Mouse (Mus musculus) kidney, embryonic 15.5 days (tissue): ENCODE measurements around the gene Fry. TPM values are rescaled to one million over a fixed set of nuclear protein-coding genes. Genes with fewer than 3 reads are reported as not detected.

ENCODE experiments used
- ATAC-seq: fragments of 200-750 bp; cut with Nextera tagmentation; replicated peaks from 2 replicates; pipeline ENCODE4 v1.8.0; 2017; ENCODE audit warnings: moderate TSS enrichment; ENCODE audit not compliant: low FRiP score
- H3K27ac ChIP-seq: fragments of 300-500 bp; sonication (generic); 2 replicates; pipeline ENCODE4 v1.5.1; 2015; ENCODE audit warnings: mild to moderate bottlenecking, inconsistent platforms
- H3K27me3 ChIP-seq: fragments of 300-500 bp; sonication (generic); 2 replicates; pipeline ENCODE4 v1.6.1; 2015; ENCODE audit warnings: inconsistent platforms
- H3K36me3 ChIP-seq: fragments of 300-500 bp; sonication (generic); 2 replicates; pipeline ENCODE4 v1.6.1; 2015; ENCODE audit warnings: inconsistent platforms
- H3K4me1 ChIP-seq: fragments of 300-500 bp; sonication (generic); 2 replicates; pipeline ENCODE4 v1.6.1; 2015; ENCODE audit warnings: inconsistent platforms
- H3K4me2 ChIP-seq: fragments of 300-500 bp; sonication (generic); 2 replicates; pipeline ENCODE4 v1.6.1; 2015; ENCODE audit warnings: moderate library complexity, mild to moderate bottlenecking, inconsistent platforms
- H3K4me3 ChIP-seq: fragments of 300-500 bp; sonication (generic); replicated peaks from 2 replicates; pipeline ENCODE4 v1.5.1; 2015; ENCODE audit warnings: mild to moderate bottlenecking, inconsistent platforms
- H3K9ac ChIP-seq: fragments of 300-500 bp; sonication (generic); 2 replicates; pipeline ENCODE4 v1.6.1; 2015; ENCODE audit warnings: mild to moderate bottlenecking, inconsistent platforms
- H3K9me3 ChIP-seq: fragments of 300-500 bp; sonication (generic); replicated peaks from 2 replicates; pipeline ENCODE4 v1.6.1; 2016; ENCODE audit warnings: inconsistent platforms
- WGBS: fragments of 180-500 bp; shearing (Covaris S2); methylation state at CpG from one replicate; pipeline ENCODE4 v1.1.7; 2015; ENCODE audit warnings: mixed read lengths; 5-methylcytosine and 5-hydroxymethylcytosine counted together
- polyA plus RNA-seq: library from polyadenylated mRNA; unstranded; fragments of >200 nt; fragmentation: Nextera tagmentation; extraction: Ambion mirVana; gene quantifications from 2 replicates; pipeline ENCODE4 v1.2.1, GENCODE M21; 2015

The Fry gene
- polyA plus RNA-seq, 1 experiment from 2014 or later: 8.3 TPM

DNA sequence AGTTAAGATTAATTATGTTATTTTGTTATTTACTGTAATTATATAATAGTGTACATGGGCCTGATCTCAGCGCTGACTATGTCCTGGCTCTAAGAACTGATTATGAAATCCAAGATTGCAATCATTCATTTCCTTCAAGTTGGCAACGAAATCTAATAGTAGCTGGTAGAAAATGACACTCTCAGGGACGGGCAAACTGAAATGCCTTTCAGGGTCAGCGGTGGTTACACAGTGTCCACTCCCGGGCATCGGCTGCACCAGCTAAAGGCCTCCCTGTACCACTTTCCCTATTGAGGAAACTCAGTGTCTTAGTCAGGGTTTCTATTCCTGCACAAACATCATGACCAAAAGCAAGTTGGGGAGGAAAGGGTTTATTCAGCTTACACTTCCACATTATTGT is 243.8 kb downstream of the Fry start:
- Histone ChIP-seq H3K36me3 (peaks cover 3% of the 10 kb centered on the region; the same call in 1 of the 2 replicates), H3K9me3 (no peaks in the 10 kb centered on the region), H3K4me1 (no peaks in the 10 kb centered on the region), H3K27ac (no peak overlapping the region), H3K4me3 (no peak overlapping the region), H3K9ac (no peak overlapping the region), H3K4me2 (no peak overlapping the region), H3K27me3 (no peaks in the 10 kb centered on the region)
- no peak for ATAC-seq
- WGBS: 74% methylated on average over 6 of the region's 6 CpGs

DNA sequence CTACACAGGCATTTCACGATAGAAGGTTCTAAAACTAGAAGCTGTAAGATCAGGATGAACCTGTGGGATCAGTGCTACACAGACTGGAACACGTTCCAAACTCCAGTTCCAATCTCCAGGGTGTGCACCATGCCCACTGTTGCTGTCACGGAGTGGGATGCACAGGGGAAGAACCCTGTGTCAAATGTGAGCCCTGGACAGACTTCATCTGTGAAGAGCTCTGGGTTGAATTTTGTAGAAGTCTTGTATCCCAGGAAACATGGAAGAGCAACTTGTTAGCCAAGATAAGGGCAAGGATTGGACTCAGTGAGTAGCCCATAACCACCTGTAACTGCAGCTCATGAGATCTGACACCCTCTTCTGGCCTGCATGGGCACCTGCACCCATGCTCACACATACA is 246.2 kb downstream of the Fry start:
- Histone ChIP-seq H3K36me3 (peaks cover 3% of the 10 kb centered on the region; the same call in 1 of the 2 replicates), H3K4me1 (no peaks in the 10 kb centered on the region), H3K27ac (no peak overlapping the region), H3K4me2 (no peak overlapping the region), H3K9ac (no peak overlapping the region), H3K4me3 (no peak overlapping the region), H3K9me3 (no peaks in the 10 kb centered on the region), H3K27me3 (no peaks in the 10 kb centered on the region)
- ATAC-seq: no peak
- WGBS: 92% methylated on average over 3 of the region's 3 CpGs

DNA sequence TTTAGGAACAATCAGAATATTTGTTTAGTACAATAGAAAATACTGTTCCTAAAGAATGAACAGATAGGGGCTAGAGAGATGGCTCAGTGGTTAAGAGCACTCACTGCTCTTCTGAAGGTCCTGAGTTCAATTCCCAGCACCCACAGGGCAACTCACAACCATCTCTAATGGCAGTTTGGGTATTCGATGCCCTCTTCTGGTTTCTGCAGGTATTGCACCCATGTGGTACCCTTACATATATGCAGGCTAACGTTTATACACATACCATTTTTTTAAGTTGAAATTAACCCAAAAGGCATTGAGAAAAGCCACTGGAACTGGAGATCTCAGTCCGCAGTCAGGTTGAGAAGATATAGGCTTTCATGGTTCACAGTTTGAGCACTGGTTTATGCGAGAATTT is 248.6 kb downstream of the Fry start:
- no peak for ATAC-seq
- H3K4me2 ChIP-seq: no peak overlapping the region

DNA sequence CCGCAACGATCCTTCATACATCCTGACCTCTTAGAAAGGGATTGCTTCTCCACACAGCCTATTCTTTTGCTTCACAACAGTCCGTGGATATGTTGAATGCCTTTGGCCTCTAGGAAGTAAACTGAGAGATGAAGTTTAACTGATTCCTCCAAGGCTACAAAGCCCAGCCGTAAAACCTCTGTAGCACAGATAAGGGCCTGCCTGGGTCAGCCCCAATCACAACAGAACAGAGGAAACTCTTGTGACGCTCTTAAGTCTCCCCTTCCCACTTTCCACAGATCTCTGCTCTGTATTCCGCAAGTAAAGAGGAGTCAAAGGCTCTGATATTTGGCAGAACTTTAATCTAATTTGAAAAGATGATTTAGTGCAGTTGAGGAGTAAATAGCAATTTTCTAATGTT is 251.8 kb downstream of the Fry start:
- Histone ChIP-seq H3K4me1 (no peaks in the 10 kb centered on the region), H3K9ac (no peak overlapping the region), H3K36me3 (no peaks in the 10 kb centered on the region), H3K9me3 (no peaks in the 10 kb centered on the region), H3K27me3 (no peaks in the 10 kb centered on the region), H3K27ac (no peak overlapping the region), H3K4me2 (no peak overlapping the region), H3K4me3 (no peak overlapping the region)
- ATAC-seq: no peak
- 59% methylated on average over 6 of the region's 6 CpGs for WGBS

More for the DNA sequence above, 248.6 kb downstream of the Fry start:
- Histone ChIP-seq H3K9ac (no peak overlapping the region), H3K9me3 (no peaks in the 10 kb centered on the region), H3K27ac (no peak overlapping the region), H3K4me3 (no peak overlapping the region), H3K36me3 (no peaks in the 10 kb centered on the region), H3K4me1 (no peaks in the 10 kb centered on the region), H3K27me3 (no peaks in the 10 kb centered on the region)
- 87% methylated on average over 4 of the region's 4 CpGs for WGBS

DNA sequence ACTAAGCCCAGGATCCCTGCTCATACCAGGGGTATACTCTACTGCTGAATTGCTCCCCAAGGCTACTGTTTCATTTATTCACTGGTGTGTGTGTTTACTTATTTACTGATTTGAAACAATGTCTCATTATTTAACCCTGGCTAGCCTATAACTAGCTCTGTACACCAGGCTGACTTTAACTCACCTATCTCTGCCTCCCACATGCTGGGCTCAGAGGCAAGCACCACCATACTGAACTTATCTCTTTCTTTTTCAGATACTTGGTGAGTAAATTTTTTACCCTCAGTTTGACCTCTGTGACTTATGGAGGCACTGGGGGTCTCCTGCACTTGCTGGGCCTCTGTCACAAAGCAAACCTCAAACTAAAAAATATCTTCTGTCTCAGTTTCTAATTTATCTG is 252.4 kb downstream of the Fry start:
- Histone ChIP-seq H3K9me3 (no peaks in the 10 kb centered on the region), H3K4me3 (no peak overlapping the region), H3K4me2 (no peak overlapping the region), H3K9ac (no peak overlapping the region), H3K27me3 (no peaks in the 10 kb centered on the region), H3K4me1 (no peaks in the 10 kb centered on the region), H3K27ac (no peak overlapping the region), H3K36me3 (no peaks in the 10 kb centered on the region)
- no peak for ATAC-seq

DNA sequence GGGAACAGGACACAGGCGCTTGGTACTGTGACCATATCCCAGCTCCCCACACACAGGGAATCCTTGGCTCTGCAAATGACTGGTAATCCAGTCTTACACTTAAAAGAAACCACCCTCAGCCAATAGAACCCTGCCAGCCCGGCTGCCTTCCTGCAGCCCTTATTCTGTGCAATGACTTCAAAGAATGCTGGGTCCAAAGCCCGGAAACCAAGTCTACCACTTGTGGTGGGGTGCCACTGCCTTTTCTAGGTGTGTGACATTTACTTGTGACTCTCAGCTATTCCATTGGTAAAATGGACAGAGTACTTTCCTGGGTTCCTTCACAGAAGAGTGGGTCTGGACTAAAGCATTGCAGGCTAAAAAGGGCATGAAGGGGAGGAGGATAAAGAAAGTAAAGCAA is 254.5 kb downstream of the Fry start:
- Histone ChIP-seq H3K27ac (no peak overlapping the region), H3K36me3 (no peaks in the 10 kb centered on the region), H3K4me2 (no peak overlapping the region), H3K4me3 (no peak overlapping the region), H3K4me1 (no peaks in the 10 kb centered on the region), H3K9me3 (no peaks in the 10 kb centered on the region), H3K27me3 (no peaks in the 10 kb centered on the region), H3K9ac (no peak overlapping the region)
- WGBS: 80% methylated on average over 3 of the region's 3 CpGs
- ATAC-seq: no peak

DNA sequence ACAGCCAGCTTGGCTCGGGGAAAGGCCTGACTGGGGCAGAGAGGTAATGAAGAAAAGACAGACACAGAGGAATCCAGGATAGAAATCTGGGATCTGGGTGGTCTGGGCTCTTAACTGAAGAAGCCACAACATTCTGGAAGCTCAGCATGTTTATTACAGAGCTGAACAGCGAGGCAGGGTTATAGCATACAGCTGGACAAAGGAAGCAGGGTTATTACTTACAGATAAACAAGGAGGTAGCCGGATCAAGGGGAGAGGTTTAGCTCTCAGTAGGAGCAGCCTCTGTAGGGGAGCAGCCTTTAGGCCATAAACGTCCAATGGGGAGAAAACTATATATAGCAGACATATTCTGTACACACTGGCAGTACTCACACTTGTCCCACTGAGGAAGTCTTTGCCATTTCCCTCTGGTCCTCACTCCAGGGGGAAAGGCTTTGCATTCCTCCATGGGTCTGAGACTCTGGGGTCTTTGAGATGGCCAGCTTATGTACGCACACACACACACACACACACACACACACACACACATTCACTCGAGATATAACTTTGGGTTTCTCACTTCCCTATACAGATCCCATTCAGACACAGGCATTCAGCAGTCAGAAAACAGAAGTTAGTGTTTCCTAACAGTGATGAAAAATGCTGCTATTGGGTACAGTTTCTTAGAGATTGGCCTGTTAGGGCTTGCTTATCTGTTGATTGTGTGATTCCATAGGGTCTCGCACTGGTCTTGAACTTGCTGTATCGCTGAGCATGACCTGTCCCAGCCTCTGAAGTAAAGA is 256.5 kb downstream of the Fry start:
- Histone ChIP-seq H3K36me3 (no peaks in the 10 kb centered on the region), H3K4me3 (no peak overlapping the region), H3K27ac (0 out of 2 replicates have a peak overlapping the region, but pooled peaks have one; percentile 23)

DNA sequence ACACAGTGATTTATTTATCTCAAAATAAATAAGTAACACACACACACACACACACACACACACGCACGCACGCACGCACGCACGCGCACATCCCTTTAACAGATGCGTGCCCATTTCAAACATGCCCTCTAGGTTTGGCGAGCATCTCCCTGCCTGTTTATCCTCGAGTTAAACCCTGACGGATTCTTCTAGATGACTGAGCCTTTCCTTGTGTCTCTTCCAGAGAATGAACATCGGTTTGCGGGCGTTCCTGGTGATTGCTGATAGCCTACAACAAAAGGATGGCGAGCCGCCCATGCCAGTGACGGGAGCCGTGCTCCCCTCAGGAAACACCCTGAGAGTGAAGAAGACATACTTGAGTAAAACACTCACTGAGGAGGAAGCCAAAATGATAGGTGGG is 260.1 kb downstream of the Fry start:
- ATAC-seq: no peak
- H3K36me3 ChIP-seq: 0 out of 2 replicates have a peak, but pooled peaks cover 7% of the 10 kb centered on the region
- H3K4me1 ChIP-seq: peaks cover 9% of the 10 kb centered on the region
- no peak overlapping the region for H3K4me2 ChIP-seq
- H3K9me3 ChIP-seq: no peaks in the 10 kb centered on the region
- no peaks in the 10 kb centered on the region for H3K27me3 ChIP-seq
- no peak overlapping the region for H3K9ac ChIP-seq
- H3K4me3 ChIP-seq: no peak overlapping the region
- no peak overlapping the region for H3K27ac ChIP-seq
- 88% methylated on average over 18 of the region's 18 CpGs for WGBS

More for the DNA sequence above, 256.5 kb downstream of the Fry start:
- Histone ChIP-seq H3K9ac (no peak overlapping the region), H3K4me1 (no peaks in the 10 kb centered on the region), H3K27me3 (no peaks in the 10 kb centered on the region), H3K9me3 (no peaks in the 10 kb centered on the region), H3K4me2 (no peak overlapping the region)
- no peak for ATAC-seq
- WGBS: 72% methylated on average over 8 of the region's 8 CpGs

DNA sequence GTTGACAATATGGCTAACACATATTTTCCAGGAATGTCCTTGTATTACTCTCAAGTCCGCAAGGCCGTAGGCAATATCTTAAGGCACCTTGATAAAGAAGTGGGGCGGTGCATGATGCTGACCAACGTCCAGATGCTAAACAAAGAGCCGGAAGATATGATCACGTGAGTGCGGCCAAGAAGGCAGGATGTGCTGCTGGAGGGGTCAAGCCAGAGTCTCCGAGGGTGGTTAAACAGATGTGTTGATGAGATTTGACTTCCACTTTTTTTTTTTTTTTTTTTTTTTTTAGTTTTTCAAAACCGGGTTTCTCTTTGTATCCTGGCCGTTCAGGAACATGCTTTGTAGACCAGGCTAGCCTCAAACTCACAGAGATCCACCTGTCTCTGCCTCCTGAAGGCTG is 262.3 kb downstream of the Fry start:
- Histone ChIP-seq H3K4me2 (no peak overlapping the region), H3K27me3 (no peaks in the 10 kb centered on the region), H3K9ac (no peak overlapping the region), H3K9me3 (no peaks in the 10 kb centered on the region), H3K4me1 (peaks cover 23% of the 10 kb centered on the region), H3K27ac (no peak overlapping the region), H3K36me3 (0 out of 2 replicates have a peak, but pooled peaks cover 7% of the 10 kb centered on the region), H3K4me3 (no peak overlapping the region)
- ATAC-seq: no peak
- 87% methylated on average over 10 of the region's 10 CpGs for WGBS

DNA sequence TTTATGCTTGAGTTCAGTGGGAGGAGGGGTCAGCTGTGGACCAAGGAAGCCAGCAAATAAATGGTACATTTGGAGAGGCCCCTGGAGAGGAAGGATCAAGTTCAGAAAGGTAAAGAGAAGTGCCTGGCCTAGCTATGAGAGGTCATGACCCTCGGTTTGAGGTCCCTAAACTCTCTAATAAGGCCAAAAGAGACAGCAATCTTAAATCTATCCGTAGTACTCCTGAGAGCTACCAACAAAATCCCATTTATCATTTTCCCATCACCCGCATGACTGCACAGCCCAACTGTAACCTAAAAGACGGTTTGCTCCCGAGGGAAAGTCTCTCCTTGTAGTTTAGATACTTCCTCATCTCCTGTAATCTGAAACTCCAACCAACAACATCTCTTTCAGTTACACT is 264.0 kb downstream of the Fry start:
- 29% methylated on average over 5 of the region's 5 CpGs for WGBS
- Histone ChIP-seq H3K36me3 (0 out of 2 replicates have a peak, but pooled peaks cover 7% of the 10 kb centered on the region), H3K9ac (no peak overlapping the region), H3K27me3 (no peaks in the 10 kb centered on the region), H3K27ac (peak overlapping the region; percentile 46), H3K9me3 (no peaks in the 10 kb centered on the region), H3K4me2 (no peak overlapping the region), H3K4me1 (peaks cover 23% of the 10 kb centered on the region), H3K4me3 (no peak overlapping the region)
- ATAC-seq: peak; percentile 61; the same call in 1 of the 2 replicates

DNA sequence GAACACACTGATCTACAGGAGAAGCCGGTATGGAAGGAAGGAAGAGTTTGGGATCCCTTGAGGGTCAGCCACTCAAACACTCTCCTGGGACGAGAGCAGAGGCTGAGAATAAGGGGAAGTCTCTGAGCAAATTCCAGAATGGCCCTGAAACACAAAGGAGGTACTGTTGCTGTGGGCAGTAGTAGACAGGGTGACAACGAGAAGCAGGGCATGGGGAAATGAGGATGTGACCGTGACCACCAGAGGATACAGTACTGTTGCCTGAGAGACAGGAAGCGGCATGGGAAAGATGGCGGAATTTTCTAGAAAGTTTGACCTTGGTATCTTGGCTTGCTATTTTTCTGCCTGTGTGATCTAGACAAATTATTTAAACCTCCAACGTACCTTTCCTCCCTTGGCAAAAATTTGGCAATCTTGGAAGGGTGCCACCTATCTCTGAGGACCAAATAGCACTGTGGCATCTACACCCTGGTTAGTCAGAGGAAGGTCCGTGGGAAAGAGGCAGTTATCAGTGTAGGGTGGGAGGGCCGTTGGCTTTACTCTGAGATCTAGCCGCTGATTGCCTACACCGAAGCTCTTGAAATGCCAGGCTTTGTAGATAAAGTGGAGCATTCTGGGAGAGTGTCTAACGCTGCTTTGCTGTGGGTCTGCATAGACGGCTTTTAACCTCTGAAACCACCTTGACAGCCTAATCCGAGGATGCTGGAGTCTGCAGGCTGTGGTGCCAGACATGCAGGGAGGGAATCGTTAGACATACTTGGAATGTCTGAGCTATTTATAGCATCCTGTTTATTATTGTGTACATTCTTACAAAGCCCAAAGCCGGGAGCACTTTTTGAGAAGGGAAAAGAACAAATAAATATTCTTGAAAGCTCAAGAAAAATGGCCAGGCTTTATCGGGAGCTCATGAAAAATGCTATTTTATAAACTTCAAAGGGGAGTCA is 266.1 kb downstream of the Fry start:
- H3K27ac ChIP-seq: peak overlapping the region; percentile 84
- no peak overlapping the region for H3K4me3 ChIP-seq
- WGBS: 54% methylated on average over 17 of the region's 17 CpGs
- H3K4me2 ChIP-seq: no peak overlapping the region
- H3K9me3 ChIP-seq: no peaks in the 10 kb centered on the region
- H3K36me3 ChIP-seq: 0 out of 2 replicates have a peak, but pooled peaks cover 7% of the 10 kb centered on the region
- 0 out of 2 replicates have a peak, but pooled peaks have one; percentile 47 for ATAC-seq
- peaks cover 23% of the 10 kb centered on the region for H3K4me1 ChIP-seq
- H3K27me3 ChIP-seq: no peaks in the 10 kb centered on the region
- H3K9ac ChIP-seq: no peak overlapping the region

DNA sequence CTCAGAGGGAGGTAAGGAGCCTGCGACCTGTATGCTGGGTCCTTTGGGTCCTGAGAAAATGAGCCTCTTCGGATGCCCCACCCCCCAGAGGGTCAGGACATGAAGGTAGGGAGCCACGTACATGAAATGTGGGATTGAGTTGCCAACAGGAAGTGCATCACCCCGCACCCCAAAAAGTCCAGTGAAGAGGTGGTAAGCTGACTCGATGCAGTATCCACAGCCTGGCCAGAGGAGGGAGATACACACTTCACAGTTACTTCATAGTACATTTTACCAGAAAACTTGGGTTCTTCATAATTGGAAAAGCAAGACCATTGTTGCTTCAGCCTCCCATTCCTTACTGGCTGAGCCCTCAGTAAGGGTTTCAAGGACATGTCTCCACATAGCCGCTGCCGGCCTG is 266.8 kb downstream of the Fry start:
- Histone ChIP-seq H3K27ac (peak overlapping the region; percentile 84), H3K36me3 (0 out of 2 replicates have a peak, but pooled peaks cover 7% of the 10 kb centered on the region), H3K9me3 (no peaks in the 10 kb centered on the region), H3K4me3 (no peak overlapping the region), H3K9ac (no peak overlapping the region), H3K4me1 (peaks cover 26% of the 10 kb centered on the region), H3K27me3 (no peaks in the 10 kb centered on the region), H3K4me2 (no peak overlapping the region)
- whole genome bisulfite sequencing: 60% methylated on average over 7 of the region's 7 CpGs
- ATAC-seq: no peak
